Mouse (Mus musculus) embryonic facial prominence, embryonic 11.5 days (tissue): Measurements from ENCODE around the gene Pou2f1. TPM values are rescaled to one million over a fixed set of nuclear protein-coding genes. Genes with fewer than 3 reads are reported as not detected.
A peak's percentile ranks its signal among the peaks of the same experiment; 100 is the strongest.

ENCODE experiments used
- ATAC-seq: fragments of 200-750 bp; cut with Nextera tagmentation; replicated peaks from 2 replicates; pipeline ENCODE4 v1.8.0; 2017; ENCODE audit warnings: low read depth; ENCODE audit not compliant: insufficient number of reproducible peaks, low FRiP score, low TSS enrichment
- DNase-seq: peaks from one replicate; pipeline ENCODE4 v3.0.0-alpha.2; 2015; ENCODE audit warnings: low spot score
- H3K27ac ChIP-seq: fragments of 300-500 bp; sonication (generic); replicated peaks from 2 replicates; pipeline ENCODE4 v1.5.1; 2014; ENCODE audit warnings: mild to moderate bottlenecking, low read depth, low read length, control low read depth
- H3K27me3 ChIP-seq: fragments of 300-500 bp; sonication (generic); 2 replicates; pipeline ENCODE4 v1.6.1; 2014; ENCODE audit warnings: mild to moderate bottlenecking, low read length, moderate library complexity, mixed read lengths; ENCODE audit not compliant: control insufficient read depth, insufficient read depth
- H3K36me3 ChIP-seq: fragments of 300-500 bp; sonication (generic); replicated peaks from 2 replicates; pipeline ENCODE4 v1.6.1; 2014; ENCODE audit warnings: low read depth, mild to moderate bottlenecking, low read length, moderate library complexity, mixed read lengths; ENCODE audit not compliant: control insufficient read depth, insufficient read depth
- H3K4me1 ChIP-seq: fragments of 300-500 bp; sonication (generic); 2 replicates; pipeline ENCODE4 v1.6.1; 2014; ENCODE audit warnings: low read length, mixed read lengths; ENCODE audit not compliant: control insufficient read depth, insufficient read depth
- H3K4me2 ChIP-seq: fragments of 300-500 bp; sonication (generic); 2 replicates; pipeline ENCODE4 v1.6.1; 2014; ENCODE audit warnings: low read depth, mild to moderate bottlenecking, control low read depth, low read length, moderate library complexity
- H3K4me3 ChIP-seq: fragments of 300-500 bp; sonication (generic); 2 replicates; pipeline ENCODE4 v1.5.1; 2014; ENCODE audit warnings: low read depth, low read length, control low read depth
- H3K9ac ChIP-seq: fragments of 300-500 bp; sonication (generic); replicated peaks from 2 replicates; pipeline ENCODE4 v1.6.1; 2014; ENCODE audit warnings: mild to moderate bottlenecking, control low read depth, low read length
- H3K9me3 ChIP-seq: fragments of 300-500 bp; sonication (generic); replicated peaks from 2 replicates; pipeline ENCODE4 v1.6.1; 2016; ENCODE audit warnings: mild to moderate bottlenecking, low read length, inconsistent platforms, mixed read lengths; ENCODE audit not compliant: control insufficient read depth
- WGBS: fragments of 180-500 bp; shearing (Covaris S2); extraction: QIAGEN DNeasy Blood & Tissue Kit; methylation state at CpG from one replicate; pipeline ENCODE4 v1.1.7; 2014; 5-methylcytosine and 5-hydroxymethylcytosine counted together
- polyA plus RNA-seq: library from polyadenylated mRNA; unstranded; fragments of >200 nt; fragmentation: Nextera tagmentation; extraction: Ambion mirVana; gene quantifications from 2 replicates; pipeline ENCODE4 v1.2.1, GENCODE M21; 2014

The Pou2f1 gene
- polyA plus RNA-seq, 1 experiment from 2014 or later: 22.8 TPM

DNA sequence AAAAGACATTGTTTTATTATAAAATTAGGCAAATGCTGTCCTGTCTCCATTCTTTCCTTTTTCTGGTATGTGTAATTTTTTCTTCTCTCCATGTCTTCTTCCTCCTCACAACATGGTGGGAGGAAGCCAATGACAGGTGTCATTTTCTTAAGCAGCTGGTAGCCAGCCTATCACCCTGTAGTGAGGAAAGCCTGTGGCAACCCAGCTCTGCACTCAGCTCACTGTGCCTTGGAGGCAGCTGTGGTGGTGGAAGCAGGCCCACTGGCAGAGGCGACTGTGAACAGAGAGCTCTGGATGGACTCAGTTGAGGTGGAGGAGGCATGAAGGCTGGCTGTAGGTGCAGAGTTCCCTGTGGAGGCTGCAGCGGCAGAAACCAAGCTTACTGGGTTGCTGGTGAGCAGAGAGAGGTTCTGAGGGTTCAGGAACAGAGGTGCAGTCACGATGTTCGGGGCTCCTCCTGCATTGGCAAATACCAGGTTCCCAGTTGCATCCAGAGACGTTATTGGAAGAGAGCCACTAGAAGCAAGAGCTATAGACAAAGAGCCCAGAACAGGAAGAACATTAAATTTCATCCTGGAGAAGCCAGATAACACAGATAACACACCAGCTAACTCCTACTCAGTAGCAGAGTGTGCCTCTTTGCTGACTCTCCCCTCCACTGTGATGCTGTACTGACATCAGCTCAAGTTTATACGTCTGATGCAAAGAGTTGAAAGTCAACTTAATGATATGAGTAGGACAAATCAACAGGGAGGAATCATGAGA is 126.8 kb downstream of the Pou2f1 start:
- Histone ChIP-seq H3K27ac (no peak overlapping the region), H3K4me1 (no peaks in the 10 kb centered on the region), H3K36me3 (no peaks in the 10 kb centered on the region; the same call in 1 of the 2 replicates), H3K9me3 (no peaks in the 10 kb centered on the region), H3K4me2 (no peak overlapping the region), H3K9ac (no peak overlapping the region), H3K4me3 (no peak overlapping the region), H3K27me3 (no peaks in the 10 kb centered on the region)
- no peak for ATAC-seq
- WGBS: 89% methylated on average over 6 of the region's 6 CpGs
- no peak for DNase-seq

DNA sequence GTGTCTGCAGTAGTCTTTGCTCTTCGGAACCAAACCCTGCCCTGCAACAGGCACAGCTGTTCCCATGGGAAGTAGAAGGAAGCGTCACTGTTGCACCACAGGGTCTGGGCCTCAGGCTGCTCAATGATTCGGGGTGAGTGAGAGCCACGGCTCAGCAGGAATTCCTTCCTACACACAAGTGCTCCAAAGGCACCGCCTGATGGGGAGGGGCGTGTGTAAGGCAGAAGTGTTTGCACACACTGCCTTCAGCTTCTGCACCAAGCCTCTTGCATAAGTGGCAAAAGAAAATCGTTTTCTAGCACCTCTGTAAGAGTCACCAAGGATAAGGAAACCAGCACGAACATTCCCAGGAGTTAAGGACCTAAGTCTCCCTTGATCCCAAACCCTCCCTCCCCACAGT is 127.8 kb downstream of the Pou2f1 start:
- no peak overlapping the region for H3K27ac ChIP-seq
- WGBS: 44% methylated on average over 8 of the region's 8 CpGs
- ATAC-seq: no peak
- H3K4me3 ChIP-seq: no peak overlapping the region
- no peak overlapping the region for H3K4me2 ChIP-seq
- no peaks in the 10 kb centered on the region for H3K27me3 ChIP-seq
- no peak for DNase-seq
- no peaks in the 10 kb centered on the region; the same call in 1 of the 2 replicates for H3K36me3 ChIP-seq
- H3K9me3 ChIP-seq: no peaks in the 10 kb centered on the region
- no peak overlapping the region for H3K9ac ChIP-seq
- no peaks in the 10 kb centered on the region for H3K4me1 ChIP-seq

DNA sequence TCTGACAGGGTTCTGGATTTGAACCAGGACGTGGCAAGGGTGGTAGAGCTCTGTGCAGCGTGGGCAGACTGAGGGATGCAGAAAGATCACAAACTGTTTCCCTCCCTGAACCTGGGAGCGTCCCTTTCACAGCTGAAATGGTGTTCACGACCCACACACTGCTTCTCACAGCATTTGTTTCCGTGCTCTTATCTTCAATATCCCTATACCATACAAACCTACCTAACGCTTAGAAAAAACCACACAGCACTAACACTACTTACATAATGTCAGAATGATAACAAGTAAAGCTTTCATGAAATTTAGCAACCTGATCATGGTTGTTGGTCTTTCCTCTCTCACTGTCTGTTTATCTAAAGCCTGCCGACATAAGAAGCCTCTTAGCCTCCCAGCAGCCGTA is 133.8 kb downstream of the Pou2f1 start:
- Histone ChIP-seq H3K9me3 (no peaks in the 10 kb centered on the region), H3K4me2 (no peak overlapping the region), H3K4me3 (no peak overlapping the region), H3K36me3 (no peaks in the 10 kb centered on the region), H3K4me1 (no peaks in the 10 kb centered on the region), H3K27ac (no peak overlapping the region), H3K9ac (no peak overlapping the region), H3K27me3 (no peaks in the 10 kb centered on the region)
- DNase-seq (no peak), ATAC-seq (no peak)
- WGBS: 86% methylated on average over 8 of the region's 8 CpGs

DNA sequence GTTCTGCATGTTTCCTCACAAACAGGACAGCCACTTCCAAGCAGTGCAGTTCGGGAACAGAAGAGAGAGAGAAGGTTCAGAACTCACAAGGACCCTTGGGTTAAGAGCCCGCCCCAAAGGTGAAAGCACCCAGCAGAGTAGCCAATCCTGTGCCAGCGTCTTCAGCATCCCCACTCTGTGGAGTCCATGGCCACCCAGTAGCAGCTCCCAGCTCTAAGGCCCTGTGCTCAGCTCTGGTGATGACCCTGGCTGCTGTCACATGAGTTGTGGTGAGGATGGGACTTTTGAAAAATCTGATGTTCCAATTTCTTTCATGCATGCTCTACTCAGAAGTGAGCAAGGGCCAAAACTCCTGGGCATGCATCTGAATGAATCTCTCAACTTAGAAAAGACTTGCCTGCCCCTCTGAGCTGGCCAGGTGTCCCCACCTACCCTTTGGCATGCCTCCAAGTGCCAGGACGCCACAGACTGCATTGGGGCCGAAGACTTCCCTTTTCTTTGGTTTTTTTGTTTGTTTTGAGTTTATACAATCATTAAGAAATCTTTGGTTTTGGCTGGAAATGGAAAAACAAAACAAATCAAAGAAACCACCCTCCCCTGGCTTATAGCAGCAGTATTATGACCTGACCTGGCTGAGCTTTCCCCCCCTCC is 135.7 kb downstream of the Pou2f1 start:
- no peak overlapping the region for H3K27ac ChIP-seq
- H3K9me3 ChIP-seq: no peaks in the 10 kb centered on the region
- no peak overlapping the region for H3K4me2 ChIP-seq
- DNase-seq: no peak
- H3K27me3 ChIP-seq: no peaks in the 10 kb centered on the region
- H3K36me3 ChIP-seq: no peaks in the 10 kb centered on the region
- H3K9ac ChIP-seq: no peak overlapping the region
- ATAC-seq: no peak; the same call in 1 of the 2 replicates
- H3K4me1 ChIP-seq: no peaks in the 10 kb centered on the region
- H3K4me3 ChIP-seq: no peak overlapping the region
- WGBS: 77% methylated on average over 5 of the region's 5 CpGs

GRCm38 (mm10) chr1:165864864-165865795 is 137.3 kb downstream of the Pou2f1 start:
- ATAC-seq (no peak), DNase-seq (peak; percentile 26)
- Histone ChIP-seq H3K27me3 (no peaks in the 10 kb centered on the region), H3K27ac (no peak overlapping the region), H3K4me2 (no peak overlapping the region), H3K9ac (no peak overlapping the region), H3K9me3 (no peaks in the 10 kb centered on the region), H3K4me3 (no peak overlapping the region), H3K4me1 (no peaks in the 10 kb centered on the region), H3K36me3 (no peaks in the 10 kb centered on the region)
- WGBS: 44% methylated on average over 14 of the region's 14 CpGs

- no peaks in the 10 kb centered on the region for H3K9me3 ChIP-seq
- H3K27ac ChIP-seq: no peak overlapping the region
- no peak overlapping the region for H3K4me2 ChIP-seq
- H3K4me3 ChIP-seq: no peak overlapping the region
- H3K9ac ChIP-seq: no peak overlapping the region
- no peak for ATAC-seq
- no peaks in the 10 kb centered on the region for H3K36me3 ChIP-seq
- DNase-seq: no peak
- no peaks in the 10 kb centered on the region for H3K4me1 ChIP-seq
- no peaks in the 10 kb centered on the region for H3K27me3 ChIP-seq
- WGBS: 77% methylated on average over 7 of the region's 7 CpGs
Measured at GRCm38 (mm10) chr1:165862059-165862458, 140.4 kb downstream of the Pou2f1 start.

- Histone ChIP-seq H3K4me2 (no peak overlapping the region), H3K4me3 (no peak overlapping the region), H3K36me3 (no peaks in the 10 kb centered on the region), H3K9me3 (no peaks in the 10 kb centered on the region), H3K27ac (no peak overlapping the region), H3K27me3 (no peaks in the 10 kb centered on the region), H3K9ac (no peak overlapping the region), H3K4me1 (no peaks in the 10 kb centered on the region)
- 82% methylated on average over 3 of the region's 3 CpGs for WGBS
- ATAC-seq (no peak), DNase-seq (no peak)
Measured at GRCm38 (mm10) chr1:165861235-165861609, 141.3 kb downstream of the Pou2f1 start.
